Mouse (Mus musculus) monocyte, adult 5-6 weeks (primary cell): Measurements from ENCODE around the gene Ehbp1. TPM values are rescaled to one million over a fixed set of nuclear protein-coding genes. Genes with fewer than 3 reads are reported as not detected.

Experiments
- ATAC-seq: fragments of 153-309, 156-312 bp; replicated peaks from 2 replicates; pipeline ENCODE4 v1.8.0; 2017; ENCODE audit warnings: mild to moderate bottlenecking; ENCODE audit not compliant: low TSS enrichment, insufficient number of reproducible peaks, severe bottlenecking, poor library complexity, low FRiP score
- total RNA-seq: library from RNA; stranded (forward); fragments of 200-1000, 200-491, 200-594 nt; gene quantifications from 3 replicates; pipeline ENCODE4 v1.2.3, GENCODE M21; 2017

Ehbp1 gene
- total RNA-seq, 1 experiment from 2014 or later: 12.2 TPM

GRCm38 (mm10) chr11:21995534-21996324 lies 346.4 kb downstream of the Ehbp1 start:
- no peak for ATAC-seq

DNA sequence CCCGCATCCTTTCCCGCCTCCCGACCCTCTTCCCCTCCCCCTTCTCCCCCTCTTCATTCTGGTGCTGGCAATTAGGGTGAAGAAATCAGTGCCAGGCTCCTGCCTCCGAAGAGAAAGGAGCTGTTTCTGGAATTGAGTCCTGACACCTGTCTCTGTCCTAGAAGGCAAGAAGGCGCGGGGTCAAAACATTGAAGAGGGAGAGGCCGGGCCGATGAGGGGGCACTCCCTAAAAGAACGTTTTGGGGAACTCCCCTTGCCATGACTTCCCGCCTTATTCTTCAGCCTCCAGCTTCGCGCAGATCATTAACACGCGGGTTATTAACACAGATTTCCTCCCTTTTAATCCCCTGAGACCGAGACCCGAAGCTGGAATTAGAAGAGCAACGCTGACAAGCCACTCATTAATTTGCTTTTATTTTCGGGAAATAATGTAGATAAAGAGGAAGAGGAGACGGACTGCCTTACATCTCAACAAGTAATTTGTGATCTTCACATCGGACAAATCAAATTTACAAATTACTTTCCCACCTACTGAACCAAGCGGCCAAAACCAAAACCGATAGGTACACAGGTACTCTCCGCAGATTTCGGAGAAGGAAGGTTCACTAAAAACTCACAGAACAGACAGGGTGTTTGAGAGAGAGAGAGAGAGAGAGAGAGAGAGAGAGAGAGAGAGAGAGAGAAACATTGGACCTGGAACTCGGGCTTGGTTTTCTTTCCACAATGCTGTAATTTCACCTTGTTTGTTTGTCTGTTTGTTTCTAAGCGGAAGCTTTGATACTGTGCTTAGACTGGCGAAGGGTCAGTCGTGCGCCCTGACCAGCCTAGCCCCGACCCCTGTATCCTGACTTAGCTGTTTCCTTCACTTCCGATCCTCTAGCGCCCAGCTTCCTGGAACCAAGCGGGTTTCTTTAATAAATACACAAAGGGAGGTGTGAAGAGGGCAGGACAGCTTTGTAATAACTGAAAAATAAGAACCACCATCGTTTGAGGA lies 347.4 kb downstream of the Ehbp1 start:
- no peak for ATAC-seq

DNA sequence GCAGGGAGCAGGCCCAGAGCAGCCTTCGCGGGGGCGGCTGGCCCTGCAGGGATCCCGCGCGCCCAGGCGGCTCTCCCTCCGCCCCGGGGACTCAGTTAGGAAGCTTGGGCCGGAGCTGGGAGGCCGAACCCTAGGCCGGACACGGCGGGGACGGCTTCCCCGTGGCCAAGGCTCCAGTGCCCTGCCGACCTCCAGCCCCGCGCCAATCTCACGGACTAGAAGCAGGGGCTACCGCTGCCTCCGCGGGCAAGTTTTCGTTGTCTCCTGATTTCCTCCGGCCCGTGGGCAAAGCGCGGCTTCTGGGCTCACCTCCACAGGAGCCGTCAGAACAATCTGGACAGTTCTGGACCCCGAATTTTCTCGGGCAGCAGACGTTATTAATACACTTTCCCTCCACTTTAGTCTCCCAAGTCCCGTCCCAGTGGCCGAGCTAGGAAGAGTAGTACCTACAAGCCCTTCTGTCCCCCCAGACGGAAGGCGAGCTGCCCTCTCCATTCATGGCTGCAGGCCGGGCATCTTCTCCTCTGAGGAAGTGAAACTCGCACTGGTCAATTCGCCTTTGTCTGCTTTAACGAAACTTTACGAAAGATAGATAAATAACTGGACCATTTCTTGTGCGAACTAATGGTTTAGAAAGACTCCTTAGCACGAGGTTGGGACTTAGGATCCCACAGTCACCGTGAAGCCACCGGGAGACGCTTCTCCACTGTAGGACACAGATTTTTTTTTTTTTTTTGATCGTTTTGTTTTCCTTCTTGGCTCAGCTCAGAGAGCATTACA lies 348.3 kb downstream of the Ehbp1 start:
- ATAC-seq: no peak

DNA sequence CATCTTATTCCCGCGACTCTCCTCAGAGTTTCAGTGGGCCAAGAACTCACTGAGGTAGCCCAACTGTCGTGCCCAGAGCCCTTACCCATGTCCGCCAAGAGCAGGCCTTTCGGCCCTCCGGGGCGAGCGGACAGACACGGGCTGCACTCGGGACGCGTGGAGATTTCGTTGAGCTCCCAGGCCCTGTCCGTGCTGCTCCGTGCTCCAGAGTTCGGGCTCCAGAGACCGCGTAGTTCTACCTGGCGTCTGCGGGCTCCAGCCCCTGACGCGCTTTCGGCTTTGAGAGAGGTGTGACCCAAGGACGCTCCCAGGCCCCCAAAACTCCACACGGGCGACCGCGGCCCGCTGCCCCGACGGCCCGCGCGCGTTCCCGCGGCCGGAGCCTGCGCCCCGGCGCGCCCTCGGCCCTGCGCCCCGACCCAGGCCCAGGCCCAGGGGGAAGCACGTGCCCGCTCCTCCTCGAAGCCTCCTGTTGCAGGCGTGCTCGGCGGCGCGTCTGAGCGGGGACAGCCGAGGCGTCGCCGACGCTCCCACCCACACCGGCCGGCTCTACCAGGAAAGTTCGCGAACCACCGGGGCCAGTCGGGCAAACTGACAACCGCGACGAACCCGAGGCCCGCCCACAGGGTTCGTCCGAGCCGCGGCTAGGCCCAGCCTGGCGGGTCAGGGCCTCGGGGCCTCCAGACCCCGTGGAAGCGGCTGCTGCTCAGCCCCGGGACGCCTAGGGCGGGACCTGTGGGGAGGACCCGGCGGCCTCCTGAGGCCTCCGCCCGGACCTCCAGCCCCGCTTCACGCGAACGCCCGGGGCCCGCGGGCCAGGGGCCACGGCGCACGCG lies 349.1 kb downstream of the Ehbp1 start:
- no peak for ATAC-seq

GRCm38 (mm10) chr11:21988398-21988946 lies 353.6 kb downstream of the Ehbp1 start:
- no peak for ATAC-seq

DNA sequence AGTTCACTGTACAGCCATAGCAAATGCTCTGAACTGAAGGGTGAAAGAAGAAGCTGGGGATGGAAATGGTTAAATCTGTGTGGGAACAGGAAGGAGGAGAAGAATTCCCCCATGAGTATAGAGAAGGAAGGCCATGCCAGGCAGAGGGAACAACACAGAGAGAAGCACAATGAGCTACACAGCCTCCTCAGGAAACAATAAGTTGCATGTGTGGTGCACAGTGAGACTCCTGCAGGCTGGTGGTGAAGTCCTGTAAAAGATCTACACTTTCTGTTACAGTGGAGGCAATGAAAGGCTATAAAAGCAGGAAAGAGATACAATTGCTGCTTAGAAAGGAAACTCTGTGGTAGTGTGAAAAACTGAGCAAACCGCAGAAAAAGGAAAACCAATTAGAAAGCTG lies 357.0 kb downstream of the Ehbp1 start:
- ATAC-seq: no peak

GRCm38 (mm10) chr11:21974005-21974531 lies 368.0 kb downstream of the Ehbp1 start:
- no peak for ATAC-seq

DNA sequence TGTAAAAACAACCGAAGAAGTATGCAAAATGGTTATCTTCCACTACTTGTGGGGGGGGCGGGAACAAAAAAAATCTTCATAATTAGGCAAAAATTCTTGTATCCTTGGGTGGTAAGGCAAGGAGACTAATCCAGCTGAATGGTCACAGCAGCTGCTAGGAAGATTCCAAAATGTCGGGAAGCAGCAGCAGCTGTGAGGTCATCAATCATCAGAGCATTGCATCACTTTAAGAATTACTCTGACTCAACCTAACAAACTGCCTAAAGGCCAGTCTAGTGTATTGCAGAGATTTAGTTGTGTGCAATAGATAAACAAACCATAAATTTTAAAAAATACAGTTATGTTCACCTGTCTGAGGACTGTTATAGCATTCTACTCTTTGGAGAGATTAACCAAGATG lies 368.5 kb downstream of the Ehbp1 start:
- ATAC-seq: no peak

- ATAC-seq: no peak
Measured at GRCm38 (mm10) chr11:21968922-21969321, 373.2 kb downstream of the Ehbp1 start.

Other genes with a start within 250 kb of the Ehbp1 start
- gene Tmem17, start 169.8 kb upstream of the Ehbp1 start, total RNA-seq: 1.0 to 1.2 TPM in 2 of 3 replicates, not detected in the other